Mouse (Mus musculus): ENCODE results near the gene 1700018B08Rik.

Gene 1700018B08Rik

DNA sequence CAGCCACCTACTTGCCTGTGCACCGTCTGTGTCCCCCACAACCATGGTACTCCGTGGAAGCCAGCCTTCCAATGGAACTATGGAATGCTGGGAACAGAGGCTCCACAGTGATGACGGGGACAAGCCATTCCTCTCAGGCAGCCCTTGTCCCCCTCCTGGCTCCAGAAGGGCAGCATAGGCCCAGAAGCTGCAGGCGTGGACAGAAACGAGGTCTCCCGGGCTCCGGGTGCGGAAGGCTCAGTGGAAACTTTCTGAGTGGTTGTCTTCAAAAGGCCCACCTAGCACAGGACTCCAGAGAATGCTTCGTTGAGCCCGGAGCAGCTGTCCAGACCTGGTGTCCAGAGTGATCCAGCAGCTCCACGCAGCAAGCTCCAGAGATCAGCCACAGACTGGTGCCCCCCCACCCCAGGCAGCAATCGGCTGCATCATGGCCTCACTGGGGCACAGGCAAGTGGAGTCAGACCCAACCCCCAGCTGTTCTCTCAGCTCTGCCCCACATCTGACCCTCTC is at the start of gene 1700018B08Rik:
1700018B08Rik (minus strand) TSS at position 45 of the 510 bp plus-strand sequence.
- DNase-seq (ENCODE audit: low spot score in 2 of 2), result no peak

DNA sequence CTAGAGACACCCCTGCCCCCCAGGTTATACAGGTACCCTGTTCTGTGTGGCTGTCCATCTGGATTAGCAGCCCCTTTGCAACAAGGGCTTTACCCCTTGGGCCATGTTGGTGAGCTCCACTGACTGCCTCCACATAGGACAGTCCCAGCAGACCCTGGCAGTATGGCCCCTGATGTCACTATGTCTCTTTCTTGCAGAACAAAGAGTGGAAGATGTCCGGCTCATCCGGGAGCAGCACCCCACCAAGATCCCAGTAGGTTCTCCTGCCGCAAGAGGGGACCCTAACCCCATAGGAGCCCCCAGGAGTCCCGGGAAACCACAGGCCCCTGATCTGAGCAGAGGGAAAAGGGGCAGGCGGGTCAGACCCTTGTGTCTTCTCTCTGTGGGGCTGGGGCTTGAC is 49.2 kb upstream of the 1700018B08Rik start:
- DNase-seq (ENCODE audit: low spot score in 2 of 2), result no peak

DNA sequence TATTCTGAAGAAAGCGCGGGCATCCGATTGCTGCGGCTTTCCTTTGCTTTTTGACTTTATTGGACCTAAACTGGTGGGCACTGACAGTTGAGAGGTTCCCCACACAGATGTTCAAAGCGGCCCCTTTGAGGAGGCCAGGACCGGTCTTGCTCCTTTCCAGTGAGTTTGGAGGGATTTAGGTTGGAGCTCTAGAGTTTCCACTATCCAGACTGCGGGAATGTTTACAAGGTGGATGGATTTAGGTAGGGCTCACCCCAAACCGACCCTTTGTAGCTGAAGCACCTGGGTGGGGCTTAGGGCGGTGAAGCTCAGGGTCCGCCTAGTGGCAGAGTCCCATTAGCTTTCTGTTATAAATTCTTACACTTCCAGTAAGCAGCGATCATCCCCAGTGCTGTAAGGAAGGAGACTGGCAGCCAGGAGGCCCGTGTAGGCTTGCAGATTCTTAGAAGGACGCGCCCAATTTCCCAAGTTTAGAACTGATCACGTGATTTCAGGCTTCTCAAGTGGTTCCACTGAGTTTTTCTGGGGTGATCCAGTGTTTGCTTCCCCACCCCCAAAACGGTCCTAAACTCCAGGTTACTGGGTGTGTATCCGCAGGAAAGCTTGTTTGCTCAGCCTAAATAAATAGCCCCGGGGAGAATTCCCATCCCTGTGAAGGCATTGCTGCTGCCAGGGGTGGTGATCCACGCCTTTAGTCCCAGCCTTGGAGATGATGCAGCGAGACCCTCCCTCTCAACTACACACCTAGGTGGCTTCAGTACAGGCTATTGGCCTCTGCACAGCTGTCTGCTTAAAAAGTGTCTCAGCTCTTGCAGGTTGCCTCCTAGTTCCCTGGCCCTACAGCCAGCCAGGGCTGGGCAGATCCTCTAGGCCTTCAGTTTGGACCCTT is 47.3 kb upstream of the 1700018B08Rik start:
- DNase-seq (ENCODE audit: low spot score in 2 of 2), result no peak

DNA sequence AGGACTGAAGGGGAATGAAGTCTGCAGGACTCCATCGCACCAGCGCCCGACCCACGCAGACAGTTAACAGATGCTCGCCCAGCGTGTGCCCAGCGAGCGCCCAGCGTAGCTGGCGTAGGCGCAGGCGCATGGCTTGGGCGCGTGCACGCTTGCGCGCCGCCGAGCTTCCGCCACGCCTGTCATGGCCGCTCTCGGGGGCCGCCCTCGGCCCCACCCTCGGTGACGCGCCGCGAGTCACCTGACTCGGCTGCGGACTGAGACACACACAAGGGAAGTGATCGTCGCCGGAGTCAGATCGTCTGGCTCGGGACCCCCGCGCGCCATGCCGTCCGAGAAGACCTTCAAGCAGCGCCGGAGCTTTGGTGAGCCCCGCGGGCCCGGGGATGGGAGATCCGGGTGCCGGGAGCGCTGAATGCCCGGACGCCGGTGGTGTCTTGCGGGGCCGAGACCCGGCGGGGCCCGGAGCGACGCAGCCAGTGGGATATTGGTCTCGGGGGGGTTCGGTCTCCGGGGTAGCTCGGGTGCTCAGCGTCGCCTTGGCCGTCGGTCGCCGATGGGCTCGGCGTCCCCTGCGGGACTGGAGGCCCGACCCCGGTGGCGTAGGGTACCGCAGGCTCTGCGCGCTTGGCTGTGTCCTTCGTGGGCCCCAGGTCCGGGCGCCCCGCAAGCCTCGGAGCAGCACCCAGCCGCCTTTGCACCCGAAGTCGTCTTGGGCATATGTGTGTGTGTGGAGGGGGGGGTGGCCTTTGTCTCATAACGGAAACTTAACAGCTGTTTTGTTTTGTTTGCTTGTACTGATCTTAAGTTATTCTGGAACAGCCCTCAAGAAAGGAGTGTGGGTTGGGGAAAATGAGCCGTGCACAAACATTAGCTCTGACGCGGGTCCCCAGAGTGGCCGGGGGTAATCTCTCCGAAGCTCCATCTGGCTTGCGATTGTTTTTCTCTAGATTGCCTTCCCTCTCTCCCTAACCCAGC is 46.4 kb upstream of the 1700018B08Rik start, which contains the start of gene Map1lc3b:
Map1lc3b (plus strand) TSS at position 159 of the 975 bp plus-strand sequence.
- DNase-seq (ENCODE audit: low spot score in 2 of 2), result peak; percentile 93 to 97

DNA sequence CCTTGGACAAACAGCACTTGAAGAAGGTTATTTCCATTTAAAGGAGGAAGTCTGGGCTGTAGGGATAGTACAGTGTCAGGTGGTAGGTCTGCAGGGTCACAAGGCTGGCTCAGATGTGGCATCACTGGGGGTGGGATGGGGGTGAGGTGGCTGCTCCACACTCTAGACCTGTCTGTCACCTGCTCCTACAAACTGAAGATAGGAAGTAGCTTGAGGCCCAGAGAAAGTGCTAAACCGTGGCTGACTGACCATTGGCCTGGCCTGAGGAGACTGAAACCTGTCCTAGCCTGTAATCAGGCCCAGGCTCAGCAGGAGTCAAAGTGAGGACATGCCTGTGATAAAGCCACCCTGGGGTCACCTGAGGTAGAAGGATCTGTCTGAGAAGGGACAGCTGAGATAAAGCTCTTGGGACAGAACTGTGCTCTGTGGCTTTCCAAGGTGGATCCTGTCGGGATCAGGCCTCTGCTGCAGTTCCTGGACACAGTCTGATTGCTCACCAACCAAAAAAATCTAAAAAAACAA is 45.1 kb upstream of the 1700018B08Rik start:
- no peak for DNase-seq (ENCODE audit: low spot score in 2 of 2)

DNA sequence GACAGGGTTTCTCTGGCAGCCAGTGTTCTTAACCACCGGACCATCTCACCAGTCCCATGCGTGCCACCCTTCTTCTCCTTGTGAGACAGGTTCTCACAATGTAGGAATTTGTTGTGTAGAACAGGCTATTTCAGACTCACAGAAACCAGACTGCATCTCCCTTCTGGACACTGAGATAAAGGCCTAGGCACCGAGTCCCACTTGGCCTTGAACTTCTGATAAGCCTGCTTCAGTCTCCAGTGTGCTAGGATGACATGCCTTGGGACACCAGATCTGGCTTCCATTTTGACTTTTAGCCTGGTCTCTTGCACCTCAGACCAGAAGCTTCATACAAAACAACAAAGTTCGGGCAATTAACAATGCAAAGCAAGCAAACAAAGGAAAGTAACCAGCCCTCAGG is 44.6 kb upstream of the 1700018B08Rik start:
- no peak for DNase-seq (ENCODE audit: low spot score in 2 of 2)

DNA sequence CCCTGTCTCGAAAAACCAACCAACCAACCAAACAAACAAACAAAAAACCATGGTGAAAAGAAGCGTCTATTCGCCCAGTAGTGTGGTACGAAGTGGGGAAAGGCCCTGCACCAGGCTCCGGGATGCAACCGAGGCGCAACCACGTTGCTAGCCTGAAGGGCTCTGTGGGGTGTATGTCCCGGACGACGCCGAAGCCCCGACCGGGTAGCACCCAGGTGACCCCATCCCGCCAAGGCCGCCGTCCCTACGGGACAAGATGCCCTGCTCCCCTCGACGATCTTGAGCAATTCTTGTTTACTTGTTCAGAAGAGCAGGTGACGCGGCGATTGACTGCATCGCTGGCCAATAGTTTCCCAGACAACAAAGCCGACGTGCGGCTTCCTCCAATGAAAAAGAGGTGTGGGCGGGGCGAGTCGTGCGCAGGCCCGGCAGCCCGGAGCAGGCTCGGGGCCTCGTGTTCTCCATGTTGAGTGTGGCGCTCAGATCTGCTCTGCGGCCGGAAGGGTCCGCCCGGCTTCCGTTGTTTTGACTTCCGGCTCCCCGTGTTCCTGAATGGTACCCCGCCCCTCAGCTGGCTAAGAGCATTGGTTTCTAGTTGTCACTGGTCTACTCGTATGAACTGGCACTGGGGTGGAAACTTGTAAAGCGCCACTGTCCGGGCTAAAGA is 41.2 kb upstream of the 1700018B08Rik start:
- DNase-seq (ENCODE audit: low spot score in 2 of 2), result peak; percentile 97 to 99

DNA sequence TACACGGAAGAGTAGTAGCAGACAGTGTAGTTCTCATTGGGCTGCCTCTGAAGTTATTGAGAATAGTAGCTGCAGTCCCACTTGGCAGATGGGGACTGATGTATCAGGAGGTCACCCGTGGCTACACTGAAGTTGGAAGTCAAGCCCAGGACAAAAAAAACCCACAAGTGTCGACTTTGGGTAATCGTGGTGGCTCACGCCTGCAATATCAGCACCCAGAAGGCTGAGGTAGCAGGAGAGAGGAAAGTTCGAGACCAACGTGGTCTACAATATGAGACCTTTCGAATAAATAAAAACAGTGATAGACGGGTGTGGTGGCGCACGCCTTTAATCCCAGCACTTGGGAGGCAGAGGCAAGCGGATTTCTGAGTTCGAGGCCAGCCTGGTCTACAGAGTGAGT is 40.6 kb upstream of the 1700018B08Rik start:
- DNase-seq (ENCODE audit: low spot score in 2 of 2), result no peak

DNA sequence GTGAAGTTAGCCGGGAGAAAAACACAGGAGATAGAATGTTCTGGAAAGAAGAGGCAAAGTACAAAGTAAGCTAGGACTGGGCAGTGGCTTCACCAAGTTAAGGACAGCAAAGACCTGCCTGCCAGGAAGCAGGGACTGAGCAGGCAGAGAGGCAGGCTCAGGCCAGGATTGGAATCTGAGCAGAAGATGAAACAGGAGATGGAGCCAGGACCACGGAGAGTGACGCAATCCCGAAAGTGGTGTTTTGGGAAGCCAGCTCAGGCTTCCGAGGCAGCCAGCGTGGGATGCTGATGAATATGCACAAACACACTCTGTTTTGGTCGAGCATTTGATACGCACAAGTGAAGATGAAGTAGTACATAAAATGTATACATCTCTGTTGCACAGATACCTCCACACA is 39.5 kb upstream of the 1700018B08Rik start:
- DNase-seq (ENCODE audit: low spot score in 2 of 2), result no peak

DNA sequence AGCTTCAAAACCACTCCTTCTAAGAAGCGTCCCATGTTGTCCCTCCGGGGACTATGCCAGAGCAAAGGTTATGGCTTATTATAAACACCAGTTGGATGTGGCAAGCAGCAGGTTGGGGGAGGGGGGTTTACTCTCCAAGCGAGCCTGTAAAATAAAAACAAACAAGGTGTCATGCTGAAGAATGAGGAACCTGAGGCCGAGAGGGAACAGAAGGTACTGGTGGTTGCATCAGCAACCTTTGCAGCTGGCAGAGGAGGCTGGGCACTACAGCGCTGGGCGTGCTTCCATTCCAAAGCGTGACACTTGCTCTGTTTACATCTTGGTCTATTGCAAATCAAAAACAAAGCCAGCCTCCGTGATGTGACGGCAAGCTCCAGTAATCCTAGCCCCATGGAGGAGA is 36.3 kb upstream of the 1700018B08Rik start:
- DNase-seq (ENCODE audit: low spot score in 2 of 2), result no peak

DNA sequence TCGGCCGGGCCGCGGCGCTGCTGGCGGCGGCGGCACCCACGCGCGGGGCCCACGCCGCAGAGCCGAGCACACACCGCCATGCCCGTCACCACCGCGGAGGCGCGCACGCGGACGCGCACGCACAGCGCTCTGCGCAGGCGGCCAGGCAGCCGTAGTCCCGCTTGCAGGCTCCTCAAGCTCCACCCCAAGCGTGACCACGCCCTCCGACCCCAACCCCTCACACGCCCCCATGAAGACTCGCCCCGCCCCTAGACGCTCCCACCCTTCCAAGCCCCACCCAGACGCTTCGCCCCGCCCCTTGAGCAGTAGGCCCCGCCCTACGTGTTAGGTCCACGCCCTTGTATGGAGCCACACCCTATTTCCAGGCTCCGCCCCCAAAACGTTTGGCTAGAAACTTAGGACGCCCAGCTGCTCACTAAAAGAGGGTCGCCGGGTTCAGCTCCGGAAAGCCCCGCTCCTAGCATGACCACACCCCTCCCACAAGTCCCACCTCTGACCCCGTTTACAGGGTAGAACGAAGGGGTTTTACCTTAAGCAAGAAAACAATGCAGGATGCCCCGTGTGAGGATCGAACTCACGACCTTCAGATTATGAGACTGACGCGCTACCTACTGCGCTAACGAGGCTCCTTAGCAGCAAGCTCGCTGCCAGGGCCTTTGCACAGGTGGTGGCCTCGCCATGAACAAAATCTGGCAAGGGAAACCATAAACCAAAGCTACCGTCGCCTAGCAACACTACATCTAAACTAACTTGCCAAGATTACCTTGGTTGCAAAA is 34.7 kb upstream of the 1700018B08Rik start, which contains the start of gene Fbxo31:
Fbxo31 (minus strand) TSS at position 131 of the 776 bp plus-strand sequence.
- DNase-seq (ENCODE audit: low spot score in 2 of 2), result peak; percentile 78 to 82

DNA sequence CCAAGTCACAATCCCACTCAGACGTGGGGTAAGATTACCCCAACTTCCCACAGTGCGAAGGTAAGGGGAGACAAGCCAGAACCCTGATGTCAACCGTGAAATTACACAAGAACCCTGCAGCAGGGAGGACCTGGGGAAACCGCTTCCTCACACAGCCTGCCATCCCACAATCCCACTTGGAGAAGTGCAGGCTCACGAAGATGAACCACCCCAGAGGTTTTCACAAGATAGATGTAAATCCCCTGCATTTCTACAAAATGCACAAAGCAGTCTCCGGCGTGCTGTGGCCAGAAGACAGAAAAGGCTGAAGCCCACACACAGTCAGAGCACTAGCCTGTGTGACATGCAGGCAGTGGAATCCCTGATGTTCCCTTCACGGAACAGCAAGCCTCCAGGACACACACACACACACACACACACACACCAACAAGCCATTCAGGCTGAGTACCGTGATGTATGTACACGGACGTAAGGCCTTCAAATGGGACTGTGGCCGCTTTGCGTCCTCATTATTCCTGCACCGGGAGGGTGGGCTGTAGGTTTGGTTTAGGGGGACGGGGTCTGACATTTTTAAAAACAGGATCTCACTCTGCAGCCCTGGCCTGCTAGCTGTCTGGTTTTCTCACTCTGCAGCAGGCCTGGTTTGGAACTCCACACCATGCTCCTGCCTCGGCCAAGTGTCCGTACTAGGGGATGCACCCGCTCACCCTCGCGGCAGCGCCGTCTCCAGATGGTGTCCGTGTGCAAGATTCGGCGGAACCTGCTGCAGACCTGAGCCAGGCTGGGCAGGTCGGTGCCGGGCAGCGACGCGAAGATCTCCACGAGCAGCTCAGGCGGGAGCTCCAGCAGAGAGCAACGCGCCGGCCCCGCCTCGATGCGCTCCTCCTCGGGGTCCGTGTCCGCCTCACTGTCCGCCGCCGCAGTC is 33.9 kb upstream of the 1700018B08Rik start:
- DNase-seq (ENCODE audit: low spot score in 2 of 2), result no peak

DNA sequence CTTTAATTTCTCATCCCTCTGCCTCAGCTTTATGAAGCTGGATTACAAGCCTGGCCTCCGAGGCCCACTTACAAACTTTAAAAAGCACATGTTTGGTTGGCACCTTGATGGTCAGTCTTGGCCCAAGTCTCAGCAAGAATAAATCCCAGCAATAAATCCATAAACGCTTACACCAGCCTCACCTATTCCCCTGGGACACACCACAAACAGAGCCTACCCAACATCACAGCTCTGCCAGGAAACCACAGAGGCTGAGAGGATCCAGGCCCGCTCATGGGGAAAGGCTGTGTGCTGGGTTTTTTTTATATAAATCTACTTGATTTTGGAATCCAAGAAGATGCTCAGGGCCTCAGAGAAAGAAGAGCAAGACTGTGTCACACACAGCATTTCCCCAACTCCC is 31.5 kb upstream of the 1700018B08Rik start:
- no peak for DNase-seq (ENCODE audit: low spot score in 2 of 2)

DNA sequence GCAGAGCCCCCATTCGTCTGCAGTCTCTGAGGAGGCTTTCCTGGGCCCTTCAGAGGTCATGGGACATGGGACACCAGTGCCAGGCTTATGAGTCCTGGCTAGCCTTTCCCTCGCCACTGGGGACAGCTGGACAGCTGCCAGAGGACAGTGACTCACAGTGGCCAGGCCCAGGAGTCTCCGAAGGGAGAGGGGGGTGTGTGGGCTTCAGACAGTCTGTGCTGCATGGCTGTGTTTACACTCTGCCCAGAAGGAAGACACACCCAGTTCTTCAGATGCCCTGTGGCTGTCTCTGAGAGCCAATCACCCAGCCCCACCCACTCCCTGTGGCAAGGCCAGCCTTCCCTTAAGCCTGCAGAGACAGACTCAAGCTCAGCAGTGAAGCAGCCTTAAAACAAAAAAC is 29.2 kb upstream of the 1700018B08Rik start:
- peak; percentile 63 to 73 for DNase-seq (ENCODE audit: low spot score in 2 of 2)

DNA sequence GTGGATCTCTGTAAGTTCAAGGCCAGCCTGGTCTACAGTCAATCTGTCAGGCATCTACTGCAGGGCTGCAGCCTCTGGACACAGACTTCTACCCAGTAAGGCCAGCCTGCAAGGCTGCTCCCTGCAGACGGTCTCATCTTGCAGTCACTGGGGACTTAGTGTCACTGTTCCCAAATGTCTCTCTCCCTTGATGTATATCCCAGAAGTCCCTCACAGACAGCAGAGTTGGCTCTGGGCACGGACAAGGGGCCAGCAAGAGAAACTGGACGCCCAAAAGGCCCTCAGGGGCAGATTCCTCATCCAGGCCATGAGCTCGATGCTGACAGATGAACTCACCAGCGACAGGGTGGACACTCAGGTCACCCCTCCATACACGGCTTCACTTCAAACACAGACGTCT is 28.0 kb upstream of the 1700018B08Rik start:
- no peak for DNase-seq (ENCODE audit: low spot score in 2 of 2)

DNA sequence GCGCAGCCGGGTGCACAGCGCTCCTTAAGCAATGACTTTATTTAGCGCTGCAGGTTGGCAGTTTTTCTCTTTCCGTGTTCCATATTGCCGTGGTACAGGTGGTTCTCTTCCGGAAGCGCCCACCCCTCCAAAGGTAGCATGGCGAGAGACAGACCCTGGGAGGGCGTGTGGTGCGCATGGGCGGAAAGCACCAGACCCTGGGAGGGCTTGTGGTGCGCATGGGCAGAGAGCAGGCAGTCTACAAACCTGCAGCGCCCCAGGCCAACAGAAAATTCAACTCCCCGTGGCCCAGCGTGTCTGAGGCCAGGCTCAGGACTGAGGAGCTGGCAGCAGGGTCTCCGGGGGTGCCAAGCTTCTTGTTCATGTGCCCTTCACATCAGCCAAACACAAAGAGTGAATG is 26.7 kb upstream of the 1700018B08Rik start:
- DNase-seq (ENCODE audit: low spot score in 2 of 2), result no peak

DNA sequence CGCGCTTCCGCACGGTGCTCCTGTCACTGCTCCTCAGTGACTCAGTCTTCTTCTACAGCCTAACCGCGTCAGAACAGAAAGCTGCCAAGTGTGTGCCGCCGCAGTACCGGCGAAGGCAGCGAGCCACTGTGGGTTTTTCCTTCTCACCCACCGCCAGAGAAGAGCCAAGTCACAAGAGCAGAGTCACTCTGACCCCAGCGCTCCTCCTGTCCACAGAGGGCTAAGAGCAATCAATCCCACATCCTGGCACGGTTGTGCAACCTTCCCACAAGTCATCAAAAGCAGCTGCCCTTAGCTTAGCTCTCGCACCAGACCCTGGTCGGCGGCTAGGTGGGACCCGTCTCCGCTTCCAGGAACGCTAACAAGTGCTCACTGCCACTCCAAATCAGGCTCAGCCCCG is 26.2 kb upstream of the 1700018B08Rik start:
- no peak for DNase-seq (ENCODE audit: low spot score in 2 of 2)

DNA sequence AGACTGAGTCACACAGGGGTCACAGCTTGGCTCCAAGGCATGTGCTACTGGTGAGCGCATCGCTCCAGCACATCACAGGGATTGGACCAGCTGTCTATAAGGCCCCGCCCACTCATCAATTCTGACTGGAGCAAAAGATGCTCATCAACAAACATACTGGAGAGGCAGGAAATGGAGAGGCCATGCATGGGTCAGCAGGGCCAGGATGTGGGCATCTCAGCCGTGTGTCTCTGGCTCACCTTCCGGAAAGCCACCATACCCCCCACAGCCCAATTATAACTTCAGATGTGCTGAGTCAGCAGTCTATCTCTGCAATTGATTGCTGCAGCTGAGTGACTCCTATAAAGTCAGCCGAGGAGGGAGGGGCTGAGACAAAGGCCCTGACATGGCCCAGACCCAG is 24.2 kb upstream of the 1700018B08Rik start:
- no peak for DNase-seq (ENCODE audit: low spot score in 2 of 2)

DNA sequence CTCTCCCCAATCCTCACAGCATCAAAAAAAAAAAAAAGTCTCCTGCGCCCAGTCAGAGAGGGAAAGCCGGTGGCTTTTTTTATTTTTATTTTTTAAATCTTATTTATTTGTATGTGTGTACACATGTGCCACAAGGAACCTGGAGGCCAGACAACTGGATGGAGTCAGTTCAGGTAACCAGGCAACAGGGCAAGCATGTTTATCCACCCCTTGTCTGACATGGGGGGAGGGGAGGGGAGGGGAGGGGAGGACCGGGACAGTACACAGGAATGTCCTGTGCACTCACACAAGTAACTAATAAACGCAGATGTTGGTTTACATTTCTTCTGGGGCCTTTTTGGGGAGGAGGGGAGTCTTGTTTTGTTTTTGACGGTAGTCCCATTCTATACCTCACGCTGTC is 19.6 kb upstream of the 1700018B08Rik start:
- no peak for DNase-seq (ENCODE audit: low spot score in 2 of 2)

All from urinary bladder, adult 18-20 months (tissue).